In the genomic region with DNA sequence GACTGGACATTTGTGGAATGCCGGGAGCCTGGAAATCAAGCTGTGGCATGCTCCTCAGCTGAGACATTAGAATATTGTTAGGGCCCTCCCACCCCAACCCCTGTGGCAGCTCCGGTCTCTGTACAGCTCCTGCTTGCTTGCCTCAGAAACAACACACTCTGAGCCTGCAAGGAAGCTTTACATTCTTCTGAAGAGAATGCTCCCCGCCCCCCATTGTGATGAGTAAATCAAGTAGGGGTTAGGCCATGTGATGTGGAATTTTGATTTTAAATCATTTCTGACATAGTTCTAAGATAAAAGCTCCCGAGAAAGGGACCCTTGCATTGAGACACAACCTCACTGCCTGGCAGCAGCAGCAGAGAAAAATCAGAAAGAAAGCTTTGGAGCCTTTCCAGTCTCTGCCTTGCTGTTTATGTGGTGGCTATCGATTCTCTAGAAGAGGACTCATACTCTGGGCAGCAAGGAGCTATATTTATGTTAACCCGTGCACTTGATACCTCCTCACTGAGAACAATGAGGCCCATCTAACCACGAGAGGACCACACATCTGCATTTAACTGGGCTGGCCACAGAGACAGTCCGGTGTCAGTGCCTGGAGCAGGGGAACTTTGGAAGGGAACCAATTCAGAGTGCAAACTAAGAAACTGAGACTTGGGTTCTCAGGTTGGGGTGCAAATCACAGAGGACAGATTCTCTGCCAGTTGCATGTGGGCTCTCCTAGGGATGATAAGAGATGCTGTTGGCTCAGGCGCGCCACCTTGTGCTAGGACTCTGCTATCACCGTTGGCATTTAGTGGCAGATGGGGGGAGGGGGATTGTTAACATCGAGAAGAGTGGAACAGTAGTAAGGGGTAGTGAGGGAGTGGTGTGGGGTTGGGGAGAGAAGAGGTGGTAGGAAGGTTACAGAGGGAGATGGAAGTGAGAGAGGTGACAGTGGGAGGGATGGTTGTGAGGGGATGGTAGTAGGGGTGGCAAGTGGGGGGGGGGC, we compare ENCODE assay signal across 9 mouse cellular contexts.
DNase-seq lines count a peak whose midpoint lies in the region; ATAC-seq lines count a peak whose summit lies in the region.
"Had no signal": no experiment of that assay in that cellular context is flagged by ENCODE, and none has a peak within 500 bp of the region (broad histone marks: within the 10 kb centered on the region; RNA-seq: fewer than 3 reads in every experiment).

No protein-coding gene starts in this region.

- peak; percentile 92 for DNase-seq in ZHBTc4 (ENCODE audit: low read depth, low spot score)
- DNase-seq in cerebellum, adult 8-10 months: peak; percentile 36
- peak; percentile 78 for DNase-seq in forelimb bud, embryonic 11.5 days (ENCODE audit: low read depth, low spot score)
- peak; percentile 63 to 68 for DNase-seq in layer of hippocampus, postnatal 14 days (ENCODE audit: low spot score in 2 of 2)
- DNase-seq in lung, postnatal 14 days: peak; percentile 78
- DNase-seq in right cerebral cortex, postnatal 10 days (ENCODE audit: low spot score in 2 of 2): peak; percentile 75 to 82

- peaks cover 40% of the 10 kb centered on the region for H3K4me1 ChIP-seq in hindbrain, embryonic 13.5 days (replicated peaks)

- no peak overlapping the region for H3K4me3 ChIP-seq in hindbrain, embryonic 13.5 days
- H3K4me3 ChIP-seq: myocyte had no signal

- peak overlapping the region; percentile 46; the same call in 1 of the 2 replicates for H3K27ac ChIP-seq in hindbrain, embryonic 13.5 days

- peak; percentile 67; the same call in 1 of the 2 replicates for ATAC-seq in hindbrain, embryonic 13.5 days (ENCODE audit: low FRiP score)
- no peak for ATAC-seq in monocyte, adult 5-6 weeks (replicated peaks; ENCODE audit: insufficient number of reproducible peaks, low FRiP score, low TSS enrichment, poor library complexity, severe bottlenecking)

- WGBS in hindbrain, embryonic 13.5 days: 19% methylated on average over 12 of the region's 12 CpGs

- H3K36me3 ChIP-seq in hindbrain, embryonic 13.5 days: no peaks in the 10 kb centered on the region

- no peaks in the 10 kb centered on the region for H3K27me3 ChIP-seq in hindbrain, embryonic 13.5 days

- no peaks in the 10 kb centered on the region for H3K9me3 ChIP-seq in hindbrain, embryonic 13.5 days

- 0 out of 2 replicates have a peak overlapping the region, but pooled peaks have one; percentile 1 for H3K4me2 ChIP-seq in hindbrain, embryonic 13.5 days

- H3K9ac ChIP-seq in hindbrain, embryonic 13.5 days: no peak overlapping the region

Comparison
In these comparisons a context has a peak if more than half of its experiments do, and no peak if none do; other contexts are left out.
1. DNase-seq: peak in every context shown above with its lines; median percentile 92 in ZHBTc4; 78 in right cerebral cortex, postnatal 10 days; 78 in forelimb bud, embryonic 11.5 days; 78 in lung, postnatal 14 days; 66 in layer of hippocampus, postnatal 14 days; 36 in cerebellum, adult 8-10 months.